Mouse (Mus musculus): ENCODE data around the gene Lmf2. TPM values are rescaled to one million over a fixed set of nuclear protein-coding genes. Genes with fewer than 3 reads are reported as not detected.

The Lmf2 gene
- polyA plus RNA-seq, 1 experiment from 2014 or later: 20.5 TPM

- Histone ChIP-seq H3K27me3 (replicated peaks; ENCODE audit: control insufficient read depth, insufficient read depth, low read length) (no peaks in the 10 kb centered on the region), H3K4me3 (ENCODE audit: low read depth, low read length) (no peak overlapping the region), H3K36me3 (ENCODE audit: control insufficient read depth, insufficient read depth) (no peaks in the 10 kb centered on the region), H3K9ac (ENCODE audit: low read depth, low read length) (no peak overlapping the region), H3K27ac (ENCODE audit: low read depth, low read length) (no peak overlapping the region), H3K9me3 (ENCODE audit: control insufficient read depth) (no peaks in the 10 kb centered on the region), H3K4me2 (replicated peaks; ENCODE audit: low read depth) (no peak overlapping the region), H3K4me1 (replicated peaks; ENCODE audit: control insufficient read depth, insufficient read depth, low read length) (no peaks in the 10 kb centered on the region)
- TF ChIP-seq CTCF (IDR thresholded peaks at IDR 0.05; ENCODE audit: low read depth): peak; percentile 46
- ATAC-seq: no peak
- 85% methylated on average over 3 of the region's 3 CpGs for WGBS
Observed at GRCm38 (mm10) chr15:89343325-89343724, 12.1 kb downstream of the Lmf2 start.

- WGBS: 43% methylated on average over 1 of the region's 1 CpGs
- no peak overlapping the region for H3K27ac ChIP-seq (ENCODE audit: low read depth, low read length)
Observed at GRCm38 (mm10) chr15:89341678-89342077, 13.8 kb downstream of the Lmf2 start.

GRCm38 (mm10) chr15:89340136-89340535 lies 15.3 kb downstream of the Lmf2 start:
- Histone ChIP-seq H3K27ac (ENCODE audit: low read depth, low read length) (no peak overlapping the region), H3K9me3 (ENCODE audit: control insufficient read depth) (no peaks in the 10 kb centered on the region), H3K4me3 (ENCODE audit: low read depth, low read length) (no peak overlapping the region), H3K9ac (ENCODE audit: low read depth, low read length) (no peak overlapping the region), H3K36me3 (ENCODE audit: control insufficient read depth, insufficient read depth) (no peaks in the 10 kb centered on the region), H3K27me3 (replicated peaks; ENCODE audit: control insufficient read depth, insufficient read depth, low read length) (no peaks in the 10 kb centered on the region), H3K4me2 (replicated peaks; ENCODE audit: low read depth) (no peak overlapping the region), H3K4me1 (replicated peaks; ENCODE audit: control insufficient read depth, insufficient read depth, low read length) (no peaks in the 10 kb centered on the region)
- no peak for TF ChIP-seq CTCF (IDR thresholded peaks at IDR 0.05; ENCODE audit: low read depth)
- ATAC-seq: no peak
- 78% methylated on average over 3 of the region's 3 CpGs for WGBS

More at GRCm38 (mm10) chr15:89341678-89342077, 13.8 kb downstream of the Lmf2 start:
- Histone ChIP-seq H3K9ac (ENCODE audit: low read depth, low read length) (no peak overlapping the region), H3K4me1 (replicated peaks; ENCODE audit: control insufficient read depth, insufficient read depth, low read length) (no peaks in the 10 kb centered on the region), H3K36me3 (ENCODE audit: control insufficient read depth, insufficient read depth) (no peaks in the 10 kb centered on the region), H3K4me2 (replicated peaks; ENCODE audit: low read depth) (no peak overlapping the region), H3K9me3 (ENCODE audit: control insufficient read depth) (no peaks in the 10 kb centered on the region), H3K4me3 (ENCODE audit: low read depth, low read length) (no peak overlapping the region), H3K27me3 (replicated peaks; ENCODE audit: control insufficient read depth, insufficient read depth, low read length) (no peaks in the 10 kb centered on the region)
- TF ChIP-seq CTCF (IDR thresholded peaks at IDR 0.05; ENCODE audit: low read depth): no peak
- ATAC-seq: no peak

- Histone ChIP-seq H3K27ac (ENCODE audit: low read depth, low read length) (no peak overlapping the region), H3K27me3 (replicated peaks; ENCODE audit: control insufficient read depth, insufficient read depth, low read length) (no peaks in the 10 kb centered on the region), H3K36me3 (ENCODE audit: control insufficient read depth, insufficient read depth) (no peaks in the 10 kb centered on the region), H3K9me3 (ENCODE audit: control insufficient read depth) (no peaks in the 10 kb centered on the region), H3K4me1 (replicated peaks; ENCODE audit: control insufficient read depth, insufficient read depth, low read length) (no peaks in the 10 kb centered on the region), H3K4me2 (replicated peaks; ENCODE audit: low read depth) (no peak overlapping the region), H3K4me3 (ENCODE audit: low read depth, low read length) (no peak overlapping the region), H3K9ac (ENCODE audit: low read depth, low read length) (no peak overlapping the region)
- no peak for ATAC-seq
- no peak for TF ChIP-seq CTCF (IDR thresholded peaks at IDR 0.05; ENCODE audit: low read depth)
- WGBS: 92% methylated on average over 2 of the region's 2 CpGs
Observed at GRCm38 (mm10) chr15:89339696-89340095, 15.8 kb downstream of the Lmf2 start.

- Histone ChIP-seq H3K9me3 (ENCODE audit: control insufficient read depth) (no peaks in the 10 kb centered on the region), H3K27me3 (replicated peaks; ENCODE audit: control insufficient read depth, insufficient read depth, low read length) (no peaks in the 10 kb centered on the region), H3K9ac (ENCODE audit: low read depth, low read length) (no peak overlapping the region), H3K4me3 (ENCODE audit: low read depth, low read length) (no peak overlapping the region), H3K4me2 (replicated peaks; ENCODE audit: low read depth) (no peak overlapping the region), H3K27ac (ENCODE audit: low read depth, low read length) (no peak overlapping the region), H3K36me3 (ENCODE audit: control insufficient read depth, insufficient read depth) (no peaks in the 10 kb centered on the region), H3K4me1 (replicated peaks; ENCODE audit: control insufficient read depth, insufficient read depth, low read length) (no peaks in the 10 kb centered on the region)
- WGBS: 81% methylated on average over 14 of the region's 14 CpGs
- no peak for TF ChIP-seq CTCF (IDR thresholded peaks at IDR 0.05; ENCODE audit: low read depth)
- no peak for ATAC-seq
Observed at GRCm38 (mm10) chr15:89336422-89336821, 19.0 kb downstream of the Lmf2 start.

GRCm38 (mm10) chr15:89334774-89335537 lies 20.5 kb downstream of the Lmf2 start:
- 75% methylated on average over 17 of the region's 17 CpGs for WGBS
- H3K4me2 ChIP-seq (replicated peaks; ENCODE audit: low read depth): no peak overlapping the region

More at GRCm38 (mm10) chr15:89334774-89335537, 20.5 kb downstream of the Lmf2 start:
- Histone ChIP-seq H3K9ac (ENCODE audit: low read depth, low read length) (no peak overlapping the region), H3K27me3 (replicated peaks; ENCODE audit: control insufficient read depth, insufficient read depth, low read length) (no peaks in the 10 kb centered on the region), H3K4me1 (replicated peaks; ENCODE audit: control insufficient read depth, insufficient read depth, low read length) (no peaks in the 10 kb centered on the region), H3K4me3 (ENCODE audit: low read depth, low read length) (no peak overlapping the region), H3K9me3 (ENCODE audit: control insufficient read depth) (no peaks in the 10 kb centered on the region), H3K36me3 (ENCODE audit: control insufficient read depth, insufficient read depth) (no peaks in the 10 kb centered on the region), H3K27ac (ENCODE audit: low read depth, low read length) (no peak overlapping the region)
- TF ChIP-seq CTCF (IDR thresholded peaks at IDR 0.05; ENCODE audit: low read depth): no peak
- ATAC-seq: no peak
